Mouse (Mus musculus): Measurements from ENCODE around the gene Rab39. TPM values are rescaled to one million over a fixed set of nuclear protein-coding genes. Genes with fewer than 3 reads are reported as not detected.

Gene Rab39
- 0.74 TPM for polyA plus RNA-seq (2014; fragmentation: Illumina TruSeq; extraction: RNeasy Lipid Tissue Mini Kit (QIAGEN cat#74804))

DNA sequence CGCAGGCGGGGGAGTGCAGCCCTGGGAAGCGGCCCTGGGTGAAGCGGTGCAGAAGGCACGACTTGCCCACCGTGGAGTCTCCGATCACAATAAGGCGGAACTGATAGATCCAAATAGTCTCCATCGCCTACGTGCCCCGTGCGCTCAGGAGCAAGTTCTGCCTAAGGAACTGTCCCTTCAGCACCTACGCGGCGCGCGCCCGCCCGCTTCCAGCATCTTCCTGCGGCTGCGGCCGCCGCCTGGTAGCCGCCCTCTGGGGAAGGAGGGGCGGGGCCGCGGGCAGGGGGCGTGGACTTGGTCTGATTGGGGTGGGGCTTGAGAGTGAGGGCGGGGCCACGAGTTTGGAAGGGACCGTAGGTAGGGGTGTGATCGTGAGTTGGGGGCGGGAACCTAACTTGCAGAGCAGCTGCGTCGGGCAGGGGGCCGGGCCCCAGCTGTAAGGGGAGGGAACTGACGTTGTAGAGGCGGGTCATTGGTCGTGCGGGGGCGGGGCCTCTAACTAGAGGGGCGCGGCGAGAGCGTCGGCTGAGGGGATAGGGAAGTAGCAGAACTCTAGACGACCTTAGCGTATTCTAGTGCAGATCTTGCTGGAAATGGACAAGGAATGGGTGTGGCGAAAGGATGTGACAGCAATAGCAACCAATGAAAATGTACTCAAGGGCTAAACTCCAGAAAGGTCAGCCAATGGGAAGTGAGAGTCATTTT, at the start of gene Rab39:
Gene Rab39 (minus strand): TSS at position 241 of the 705 bp plus-strand sequence.

DNA sequence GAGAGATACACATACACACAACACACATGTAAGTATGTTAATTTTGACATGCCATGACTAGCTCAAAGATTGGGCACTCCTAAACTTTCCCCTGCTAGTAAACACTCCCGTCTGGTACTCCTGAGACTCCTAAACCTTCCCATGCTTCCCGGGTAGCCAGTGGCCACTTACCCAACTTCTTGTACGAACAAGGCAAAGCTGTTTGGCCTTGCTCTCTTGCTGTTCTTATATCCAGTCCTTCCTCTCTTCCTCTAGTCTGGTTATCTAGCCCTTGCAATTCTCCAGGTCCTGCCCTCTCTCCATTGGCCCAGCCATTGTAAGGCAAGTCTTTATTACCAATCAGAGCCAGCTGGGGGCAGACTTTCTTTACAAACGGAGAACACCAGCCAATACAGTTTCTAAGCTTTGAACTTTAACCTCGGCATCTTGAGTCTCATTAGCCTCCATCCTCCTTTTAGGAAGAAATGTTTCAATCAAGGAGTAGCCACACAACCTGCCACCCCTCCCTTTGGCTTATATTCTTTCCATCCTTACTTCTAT, 36.3 kb downstream of the Rab39 start, which contains the start of gene Cul5:
Gene Cul5 (minus strand): TSS at position 335 of the 540 bp plus-strand sequence.

Other genes starting within 250 kb of the Rab39 start
- 30.1 TPM for gene Atm, start 169.5 kb downstream of the Rab39 start, polyA plus RNA-seq (2014; fragmentation: Illumina TruSeq; extraction: RNeasy Lipid Tissue Mini Kit (QIAGEN cat#74804))
- 62.3 TPM for gene Npat, start 169.2 kb downstream of the Rab39 start, polyA plus RNA-seq (2014; fragmentation: Illumina TruSeq; extraction: RNeasy Lipid Tissue Mini Kit (QIAGEN cat#74804))
- 87.8 TPM for gene Acat1, start 95.8 kb downstream of the Rab39 start, polyA plus RNA-seq (2014; fragmentation: Illumina TruSeq; extraction: RNeasy Lipid Tissue Mini Kit (QIAGEN cat#74804))
- 112 TPM for gene Cul5, start 36.2 kb downstream of the Rab39 start, polyA plus RNA-seq (2014; fragmentation: Illumina TruSeq; extraction: RNeasy Lipid Tissue Mini Kit (QIAGEN cat#74804))
- 8.3 TPM for gene Slc35f2, start 65.3 kb upstream of the Rab39 start, polyA plus RNA-seq (2014; fragmentation: Illumina TruSeq; extraction: RNeasy Lipid Tissue Mini Kit (QIAGEN cat#74804))
- not detected for gene Sln, start 143.9 kb upstream of the Rab39 start, polyA plus RNA-seq (2014; fragmentation: Illumina TruSeq; extraction: RNeasy Lipid Tissue Mini Kit (QIAGEN cat#74804))

Data from ovary, adult 10 weeks (tissue).